Mouse (Mus musculus) heart, embryonic 13.5 days (tissue): Measurements from ENCODE around the gene Tespa1. TPM values are rescaled to one million over a fixed set of nuclear protein-coding genes. Genes with fewer than 3 reads are reported as not detected.
"Not testable (repeated sequence)": the region's sequence is repeated elsewhere in the genome, so short reads cannot be mapped to it uniquely, and the experiment has no call there.

ENCODE experiments used
- ATAC-seq: fragments of 200-750 bp; cut with Nextera tagmentation; 2 replicates; pipeline ENCODE4 v1.8.0; 2017; ENCODE audit warnings: moderate TSS enrichment; ENCODE audit not compliant: insufficient number of reproducible peaks, low FRiP score, low TSS enrichment; ENCODE audit errors: extremely low read depth
- H3K27ac ChIP-seq: fragments of 300-500 bp; sonication (generic); replicated peaks from 2 replicates; pipeline ENCODE4 v1.5.1; 2015; ENCODE audit warnings: moderate library complexity, mild to moderate bottlenecking, inconsistent platforms
- H3K27me3 ChIP-seq: fragments of 300-500 bp; sonication (generic); replicated peaks from 2 replicates; pipeline ENCODE4 v1.6.1; 2015; ENCODE audit warnings: mild to moderate bottlenecking, inconsistent platforms
- H3K36me3 ChIP-seq: fragments of 300-500 bp; sonication (generic); 2 replicates; pipeline ENCODE4 v1.6.1; 2015; ENCODE audit warnings: mild to moderate bottlenecking, inconsistent platforms
- H3K4me1 ChIP-seq: fragments of 300-500 bp; sonication (generic); 2 replicates; pipeline ENCODE4 v1.6.1; 2015; ENCODE audit warnings: inconsistent platforms
- H3K4me2 ChIP-seq: fragments of 300-500 bp; sonication (generic); 2 replicates; pipeline ENCODE4 v1.6.1; 2015; ENCODE audit warnings: inconsistent platforms, mild to moderate bottlenecking, moderate library complexity
- H3K4me3 ChIP-seq: fragments of 300-500 bp; sonication (generic); 2 replicates; pipeline ENCODE4 v1.5.1; 2015; ENCODE audit warnings: moderate library complexity, mild to moderate bottlenecking, inconsistent platforms
- H3K9ac ChIP-seq: fragments of 300-500 bp; sonication (generic); 2 replicates; pipeline ENCODE4 v1.6.1; 2015; ENCODE audit warnings: inconsistent platforms, mild to moderate bottlenecking, moderate library complexity
- H3K9me3 ChIP-seq: fragments of 300-500 bp; sonication (generic); 2 replicates; pipeline ENCODE4 v1.6.1; 2016; ENCODE audit warnings: inconsistent platforms
- WGBS: fragments of 180-500 bp; shearing (Covaris S2); methylation state at CpG from one replicate; pipeline ENCODE4 v1.1.7; 2015; ENCODE audit warnings: mixed read lengths; 5-methylcytosine and 5-hydroxymethylcytosine counted together
- polyA plus RNA-seq: library from polyadenylated mRNA; unstranded; fragments of >200 nt; fragmentation: Nextera tagmentation; extraction: Ambion mirVana; gene quantifications from 2 replicates; pipeline ENCODE4 v1.2.1, GENCODE M21; 2015

The Tespa1 gene
- polyA plus RNA-seq, 1 experiment from 2014 or later, result 0.28 TPM

DNA sequence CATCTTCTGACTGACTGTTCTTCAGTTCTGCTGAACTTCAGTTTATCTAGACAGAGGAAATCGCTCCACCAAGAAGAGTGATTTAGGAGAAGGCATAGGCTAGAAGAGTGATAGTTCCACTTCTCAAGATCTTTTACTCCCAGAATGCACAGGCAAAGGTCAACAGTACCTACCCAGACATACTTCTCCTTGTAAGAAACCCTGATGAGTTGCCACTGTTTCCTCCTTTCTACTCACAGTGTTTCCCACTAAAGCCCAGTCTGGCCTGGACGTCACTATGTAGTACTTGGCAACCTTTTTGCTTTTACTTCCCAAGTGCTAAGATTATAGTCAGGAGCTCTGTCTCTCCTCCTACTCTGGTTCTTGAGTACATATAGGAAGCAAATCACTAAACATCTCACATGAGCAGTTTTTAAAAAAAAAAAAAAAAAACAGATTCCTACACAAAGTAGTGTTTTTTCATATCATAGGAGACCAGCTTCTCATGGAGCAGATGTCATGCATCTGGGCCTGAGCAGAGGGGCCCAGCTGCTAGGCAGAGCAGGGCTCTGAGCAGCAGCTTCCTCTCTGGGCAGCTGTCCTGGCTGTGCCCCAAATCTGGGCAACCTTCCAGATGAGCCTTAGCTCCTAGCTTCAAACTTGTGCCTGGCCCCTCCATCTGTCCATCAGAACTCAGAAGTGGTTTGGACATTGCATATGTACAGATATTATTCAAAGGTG lies 8.4 kb upstream of the Tespa1 start:
- Histone ChIP-seq H3K4me2 (no peak overlapping the region), H3K27me3 (no peaks in the 10 kb centered on the region), H3K27ac (no peak overlapping the region), H3K36me3 (no peaks in the 10 kb centered on the region), H3K4me1 (no peaks in the 10 kb centered on the region), H3K4me3 (no peak overlapping the region), H3K9ac (no peak overlapping the region), H3K9me3 (no peaks in the 10 kb centered on the region)
- ATAC-seq, result no peak
- 54% methylated on average over 2 of the region's 2 CpGs for WGBS

DNA sequence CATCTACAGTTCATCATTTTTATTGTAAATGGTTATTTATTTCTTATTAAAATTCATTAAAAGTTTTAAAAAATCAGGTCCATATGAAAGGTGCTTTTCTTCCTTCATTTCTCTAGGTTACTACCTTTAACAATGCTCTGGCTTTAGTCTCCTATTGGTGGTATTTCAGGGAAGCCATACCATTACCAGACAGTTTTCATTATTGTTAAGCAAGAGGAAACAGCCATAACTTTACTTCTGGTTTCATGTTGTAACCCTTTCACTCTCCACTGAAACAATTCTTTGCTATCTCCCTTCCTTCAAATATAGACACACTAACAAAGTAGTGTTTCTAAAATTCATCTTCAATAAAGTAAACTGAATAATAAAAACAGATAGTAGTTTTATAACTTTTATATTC lies 6.8 kb upstream of the Tespa1 start:
- no peak overlapping the region for H3K4me2 ChIP-seq
- no peak overlapping the region for H3K4me3 ChIP-seq
- no peaks in the 10 kb centered on the region for H3K9me3 ChIP-seq
- no peak for ATAC-seq
- no peak overlapping the region for H3K27ac ChIP-seq
- no peak overlapping the region for H3K9ac ChIP-seq
- H3K36me3 ChIP-seq, result no peaks in the 10 kb centered on the region
- H3K27me3 ChIP-seq, result no peaks in the 10 kb centered on the region
- H3K4me1 ChIP-seq, result no peaks in the 10 kb centered on the region

DNA sequence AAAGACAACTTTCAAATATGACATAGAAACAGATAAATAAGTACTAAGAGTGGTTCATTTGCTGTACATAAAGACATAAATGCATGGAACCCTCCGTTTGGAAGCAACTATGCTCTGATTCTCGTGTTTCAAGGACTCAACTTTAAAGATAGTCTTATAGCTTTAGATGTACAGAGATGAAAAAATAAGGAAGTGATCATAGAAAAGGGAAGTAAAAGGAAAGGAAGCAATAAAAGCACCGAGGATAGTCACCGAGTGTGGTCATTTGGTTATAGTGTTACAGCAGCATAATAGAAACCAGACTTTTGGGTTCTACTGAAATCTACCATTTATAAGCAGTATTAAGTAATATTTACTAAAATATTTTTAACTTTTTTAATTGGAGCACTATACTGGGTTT lies 4.0 kb upstream of the Tespa1 start:
- Histone ChIP-seq H3K27me3 (no peaks in the 10 kb centered on the region), H3K4me1 (no peaks in the 10 kb centered on the region), H3K4me3 (no peak overlapping the region), H3K9me3 (no peaks in the 10 kb centered on the region), H3K4me2 (no peak overlapping the region), H3K36me3 (no peaks in the 10 kb centered on the region), H3K27ac (no peak overlapping the region), H3K9ac (no peak overlapping the region)
- 67% methylated on average over 4 of the region's 4 CpGs for WGBS
- ATAC-seq, result no peak

DNA sequence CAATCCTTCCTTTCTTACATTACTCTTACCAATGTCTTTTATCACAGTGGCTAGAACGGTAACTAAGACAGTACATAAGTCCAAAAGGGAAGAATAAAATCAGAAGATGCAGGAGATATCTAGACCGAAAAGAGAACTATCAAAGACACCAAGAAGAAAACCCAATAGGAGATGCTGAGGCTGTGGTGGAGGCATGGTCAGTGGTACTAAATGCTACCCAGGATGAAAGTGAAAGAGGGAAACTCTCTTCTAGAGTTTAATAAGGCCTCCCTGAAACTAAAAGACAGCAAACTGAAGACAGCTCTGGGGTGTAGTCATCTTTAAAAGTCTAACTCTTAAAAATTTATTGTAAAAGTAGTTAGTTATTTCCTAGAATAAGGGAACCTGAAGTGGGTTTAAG lies 2.0 kb upstream of the Tespa1 start:
- no peaks in the 10 kb centered on the region for H3K36me3 ChIP-seq
- no peaks in the 10 kb centered on the region for H3K27me3 ChIP-seq
- H3K4me3 ChIP-seq, result no peak overlapping the region
- ATAC-seq, result no peak
- no peaks in the 10 kb centered on the region for H3K9me3 ChIP-seq
- no peak overlapping the region for H3K9ac ChIP-seq
- no peak overlapping the region for H3K27ac ChIP-seq
- H3K4me2 ChIP-seq, result no peak overlapping the region
- H3K4me1 ChIP-seq, result no peaks in the 10 kb centered on the region
- 70% methylated on average over 2 of the region's 2 CpGs for WGBS

DNA sequence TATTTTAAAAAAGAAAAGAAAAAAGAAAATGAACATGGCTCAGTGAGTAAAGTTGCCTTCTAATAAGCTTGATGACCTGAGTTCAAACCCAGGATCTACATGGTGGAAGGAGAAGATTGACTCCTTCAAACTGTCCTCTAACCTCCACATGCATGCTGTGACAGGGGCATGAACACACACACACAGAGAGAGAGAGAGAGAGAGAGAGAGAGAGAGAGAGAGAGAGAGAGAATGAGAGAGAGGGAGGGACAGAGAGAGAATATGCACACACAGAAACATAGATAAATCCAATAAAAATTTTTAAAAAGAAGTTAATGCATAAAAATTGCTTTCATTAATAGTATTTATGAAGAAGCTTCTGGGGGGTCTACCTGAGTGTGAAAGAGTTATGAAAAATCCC lies 608 bp upstream of the Tespa1 start:
- Histone ChIP-seq H3K9ac (no peak overlapping the region), H3K27ac (no peak overlapping the region), H3K9me3 (no peaks in the 10 kb centered on the region), H3K27me3 (no peaks in the 10 kb centered on the region), H3K36me3 (no peaks in the 10 kb centered on the region), H3K4me3 (no peak overlapping the region), H3K4me1 (no peaks in the 10 kb centered on the region), H3K4me2 (no peak overlapping the region)
- ATAC-seq, result no peak

DNA sequence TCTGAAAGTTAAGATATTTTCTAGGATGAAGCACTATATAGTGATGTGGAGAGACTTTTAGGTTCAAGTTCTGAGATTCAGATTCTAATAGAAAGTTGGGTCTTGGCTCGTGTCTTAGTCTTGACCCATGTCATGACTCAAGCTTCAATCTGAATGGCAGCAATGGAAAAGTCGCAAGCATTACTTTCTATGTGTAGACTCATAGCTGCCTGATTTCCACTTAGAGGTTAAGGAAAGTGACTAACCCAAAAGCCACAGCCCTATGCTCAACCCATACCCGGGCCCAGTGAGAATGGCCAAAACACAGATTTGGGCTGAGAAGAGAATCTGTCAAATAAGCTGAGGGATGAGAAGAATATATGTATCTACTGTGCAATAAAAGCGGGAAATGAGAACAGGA lies 1.6 kb downstream of the Tespa1 start:
- H3K36me3 ChIP-seq, result no peaks in the 10 kb centered on the region
- WGBS, result 70% methylated on average over 4 of the region's 4 CpGs
- ATAC-seq, result no peak

DNA sequence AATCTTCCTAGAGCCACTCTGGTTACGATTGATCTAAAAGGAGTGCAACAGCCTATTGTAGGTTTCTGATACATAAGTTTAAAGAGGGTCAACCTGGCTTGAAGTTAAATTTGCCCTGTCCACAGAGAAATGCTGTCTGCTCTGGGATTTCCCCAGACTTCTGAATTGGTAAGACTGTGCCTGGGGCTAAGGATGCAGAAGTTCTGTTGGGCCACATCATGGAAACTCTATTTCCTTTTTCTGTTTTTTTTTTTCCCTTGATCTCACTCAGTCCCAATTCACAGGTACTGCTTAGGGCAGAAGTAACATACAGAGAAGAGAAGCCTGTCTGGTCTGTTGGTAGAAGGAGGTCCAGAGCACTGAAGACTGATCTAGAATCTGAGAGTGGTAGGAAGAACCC lies 8.0 kb downstream of the Tespa1 start:
- no peak overlapping the region for H3K27ac ChIP-seq
- WGBS, result 78% methylated on average over 1 of the region's 1 CpGs
- H3K9me3 ChIP-seq, result no peaks in the 10 kb centered on the region
- H3K9ac ChIP-seq, result no peak overlapping the region
- H3K4me2 ChIP-seq, result no peak overlapping the region
- no peaks in the 10 kb centered on the region for H3K4me1 ChIP-seq
- no peak overlapping the region for H3K4me3 ChIP-seq
- ATAC-seq, result no peak
- H3K27me3 ChIP-seq, result no peaks in the 10 kb centered on the region
- no peaks in the 10 kb centered on the region for H3K36me3 ChIP-seq

More for the DNA sequence above, 1.6 kb downstream of the Tespa1 start:
- no peaks in the 10 kb centered on the region for H3K4me1 ChIP-seq
- H3K27me3 ChIP-seq, result no peaks in the 10 kb centered on the region
- no peak overlapping the region for H3K27ac ChIP-seq
- no peaks in the 10 kb centered on the region for H3K9me3 ChIP-seq
- H3K4me3 ChIP-seq, result no peak overlapping the region
- no peak overlapping the region for H3K9ac ChIP-seq
- no peak overlapping the region for H3K4me2 ChIP-seq

DNA sequence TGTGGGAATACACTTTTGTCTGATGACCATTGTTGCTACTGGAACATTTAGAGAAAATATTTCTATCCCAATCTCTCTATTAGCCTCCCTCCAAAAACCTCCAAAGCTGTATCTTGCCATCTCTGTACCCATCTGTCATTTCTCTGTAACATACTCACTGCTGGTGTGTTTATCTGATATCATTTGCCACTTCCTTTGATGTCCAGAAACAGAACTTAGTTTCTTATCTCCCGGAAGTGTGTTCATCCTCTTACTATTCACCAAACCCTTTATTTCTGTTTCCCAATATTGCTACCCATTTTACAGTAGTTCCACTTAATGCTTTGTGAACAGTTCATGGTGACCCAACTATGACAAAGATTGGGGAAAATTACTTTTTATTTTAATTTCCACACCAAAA lies 13.7 kb downstream of the Tespa1 start:
- no peak overlapping the region for H3K4me2 ChIP-seq
- WGBS, result 73% methylated on average over 1 of the region's 1 CpGs

DNA sequence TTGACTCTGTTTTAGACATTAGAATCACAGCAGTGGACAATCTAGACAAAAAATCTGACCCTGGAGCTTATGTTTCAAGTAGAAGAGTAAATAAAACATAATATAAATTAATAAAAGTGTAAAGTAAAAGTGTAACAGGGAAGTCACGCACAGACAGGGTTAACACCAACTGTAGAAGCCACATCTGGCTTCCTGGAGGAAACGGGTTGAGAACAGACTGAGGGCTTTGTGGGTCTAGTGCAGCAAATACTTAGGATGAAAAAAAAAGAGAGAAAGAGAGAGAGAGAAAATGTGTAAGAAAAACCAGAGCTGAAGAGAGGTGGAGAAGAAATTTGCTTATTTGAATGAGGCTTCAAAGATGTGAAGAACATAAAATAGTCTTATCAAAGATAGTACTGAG lies 14.9 kb downstream of the Tespa1 start:
- H3K4me3 ChIP-seq, result no peak overlapping the region
- ATAC-seq, result no peak
- H3K9me3 ChIP-seq, result no peaks in the 10 kb centered on the region
- H3K36me3 ChIP-seq, result no peaks in the 10 kb centered on the region
- WGBS, result 52% methylated on average over 2 of the region's 2 CpGs
- no peak overlapping the region for H3K4me2 ChIP-seq
- no peak overlapping the region for H3K27ac ChIP-seq
- H3K4me1 ChIP-seq, result no peaks in the 10 kb centered on the region
- H3K27me3 ChIP-seq, result no peaks in the 10 kb centered on the region
- no peak overlapping the region for H3K9ac ChIP-seq

More for the DNA sequence above, 13.7 kb downstream of the Tespa1 start:
- Histone ChIP-seq H3K27me3 (no peaks in the 10 kb centered on the region), H3K9ac (no peak overlapping the region), H3K9me3 (no peaks in the 10 kb centered on the region), H3K4me3 (no peak overlapping the region), H3K4me1 (no peaks in the 10 kb centered on the region), H3K36me3 (no peaks in the 10 kb centered on the region), H3K27ac (no peak overlapping the region)
- no peak for ATAC-seq

DNA sequence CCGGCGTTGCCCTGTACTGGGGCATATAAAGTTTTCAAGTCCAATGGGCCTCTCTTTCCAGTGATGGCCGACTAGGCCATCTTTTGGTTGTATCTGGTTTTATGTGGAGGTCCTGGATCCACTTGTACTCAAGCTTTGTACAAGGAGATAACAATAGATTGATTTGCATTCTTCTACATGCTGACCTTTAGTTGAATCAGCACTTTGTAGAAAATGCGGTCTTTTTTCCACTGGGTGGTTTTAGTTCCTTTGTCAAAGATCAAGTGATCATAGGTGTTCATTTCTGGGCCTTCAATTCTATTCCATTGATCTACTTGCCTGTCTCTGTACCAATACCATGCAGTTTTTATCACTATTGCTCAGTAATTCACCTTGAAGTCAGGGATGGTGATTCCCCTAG lies 17.4 kb downstream of the Tespa1 start:
- ATAC-seq, H3K36me3 ChIP-seq: not testable (repeated sequence)

DNA sequence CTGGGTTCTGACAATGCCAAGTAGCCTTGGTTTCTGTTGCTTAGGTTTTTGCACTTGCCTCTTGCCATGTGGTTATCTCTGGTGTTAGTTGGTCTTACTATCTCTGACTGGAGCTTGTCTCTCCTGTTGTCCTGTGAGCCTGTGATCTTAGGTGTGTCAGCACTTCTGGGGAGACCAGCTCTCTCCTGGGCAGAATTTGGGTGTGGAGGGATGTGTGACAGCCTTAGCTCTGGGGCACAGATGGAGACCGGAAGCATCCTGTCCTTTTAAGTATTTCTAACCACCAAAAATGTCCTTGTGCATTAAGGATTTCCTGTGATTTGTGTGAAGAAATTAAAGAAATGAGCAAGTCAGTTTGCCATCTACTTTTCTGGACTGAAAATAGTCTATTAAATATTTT lies 21.4 kb downstream of the Tespa1 start:
- Histone ChIP-seq H3K4me1 (no peaks in the 10 kb centered on the region), H3K9me3 (peaks cover 5% of the 10 kb centered on the region; the same call in 1 of the 2 replicates), H3K27me3 (no peaks in the 10 kb centered on the region), H3K4me3 (no peak overlapping the region), H3K36me3 (no peaks in the 10 kb centered on the region), H3K9ac (no peak overlapping the region), H3K4me2 (no peak overlapping the region), H3K27ac (no peak overlapping the region)
- 74% methylated on average over 1 of the region's 1 CpGs for WGBS
- no peak for ATAC-seq

More for the DNA sequence above, 17.4 kb downstream of the Tespa1 start:
- H3K9ac ChIP-seq, H3K27ac ChIP-seq, H3K4me3 ChIP-seq, H3K4me2 ChIP-seq, H3K4me1 ChIP-seq, H3K9me3 ChIP-seq, H3K27me3 ChIP-seq: not testable (repeated sequence)
- WGBS, result 74% methylated on average over 4 of the region's 4 CpGs

DNA sequence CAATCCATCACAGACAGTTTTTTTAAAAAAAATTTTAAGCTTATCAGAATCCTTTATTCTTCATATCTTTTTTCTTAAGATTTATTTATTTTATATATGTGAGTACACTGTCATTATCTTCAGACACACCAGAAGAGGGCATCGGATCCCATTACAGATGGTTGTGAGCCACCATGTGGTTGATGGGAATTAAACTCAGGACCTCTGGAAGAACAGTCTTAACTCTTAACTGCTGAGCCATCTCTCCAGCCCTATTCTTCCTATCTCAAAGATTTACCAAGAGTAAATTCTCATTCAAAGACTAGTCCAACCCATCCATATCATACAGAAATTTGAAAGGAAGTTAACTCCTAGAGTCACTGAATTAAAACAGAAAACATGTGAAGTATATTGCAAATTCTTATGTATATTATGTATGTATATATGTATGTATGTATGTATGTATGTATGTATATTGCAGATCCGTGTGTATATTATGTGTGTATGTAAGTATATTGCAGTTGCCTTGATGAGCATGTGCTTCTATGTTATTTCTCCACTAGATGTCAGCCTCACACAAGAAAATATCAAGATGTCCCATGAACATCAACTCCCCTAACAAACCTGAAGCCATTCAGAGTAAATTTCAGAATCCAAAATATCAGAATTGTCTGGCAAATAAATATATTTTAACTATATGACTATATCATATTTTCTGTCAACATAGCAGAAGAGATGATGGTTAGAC lies 40.9 kb downstream of the Tespa1 start:
- H3K27me3 ChIP-seq, result no peaks in the 10 kb centered on the region
- H3K4me1 ChIP-seq, result no peaks in the 10 kb centered on the region
- no peaks in the 10 kb centered on the region for H3K9me3 ChIP-seq
- H3K27ac ChIP-seq, result no peak overlapping the region
- no peak for ATAC-seq
- no peaks in the 10 kb centered on the region for H3K36me3 ChIP-seq
- 50% methylated on average over 2 of the region's 2 CpGs for WGBS
- no peak overlapping the region for H3K4me2 ChIP-seq
- no peak overlapping the region for H3K9ac ChIP-seq
- H3K4me3 ChIP-seq, result no peak overlapping the region
